Mouse (Mus musculus) ZHBTc4 (cell line): ENCODE data around the gene Rftn1.
A peak's percentile ranks its signal among the peaks of the same experiment; 100 is the strongest.

Experiments used
- DNase-seq: peaks from one replicate; pipeline ENCODE4 v3.0.0-alpha.2; 2011; ENCODE audit warnings: low read depth, low spot score

Rftn1 gene

GRCm38 (mm10) chr17:50094077-50094476 is 96.4 kb downstream of the Rftn1 start:
- no peak for DNase-seq

- DNase-seq = no peak
These were observed 97.1 kb downstream of the Rftn1 start for GRCm38 (mm10) chr17:50093356-50093755.

GRCm38 (mm10) chr17:50092848-50093247 is 97.6 kb downstream of the Rftn1 start:
- no peak for DNase-seq

GRCm38 (mm10) chr17:50091829-50092228 is 98.6 kb downstream of the Rftn1 start:
- DNase-seq = no peak

GRCm38 (mm10) chr17:50089725-50090124 is 100.7 kb downstream of the Rftn1 start:
- no peak for DNase-seq

- DNase-seq = no peak
These were observed 102.4 kb downstream of the Rftn1 start for GRCm38 (mm10) chr17:50088054-50088453.

GRCm38 (mm10) chr17:50086887-50087286 is 103.6 kb downstream of the Rftn1 start:
- peak; percentile 45 for DNase-seq

GRCm38 (mm10) chr17:50084721-50085120 is 105.8 kb downstream of the Rftn1 start:
- no peak for DNase-seq

- DNase-seq = no peak
These were observed 106.5 kb downstream of the Rftn1 start for GRCm38 (mm10) chr17:50083937-50084336.

- DNase-seq = peak; percentile 28
These were observed 107.5 kb downstream of the Rftn1 start for GRCm38 (mm10) chr17:50082947-50083346.

GRCm38 (mm10) chr17:50081647-50082046 is 108.8 kb downstream of the Rftn1 start:
- no peak for DNase-seq

GRCm38 (mm10) chr17:50080991-50081390 is 109.5 kb downstream of the Rftn1 start:
- DNase-seq = no peak

- DNase-seq = no peak
These were observed 111.7 kb downstream of the Rftn1 start for GRCm38 (mm10) chr17:50078749-50079148.

GRCm38 (mm10) chr17:50072982-50073965 is 117.2 kb downstream of the Rftn1 start:
- DNase-seq = no peak

- no peak for DNase-seq
These were observed 118.9 kb downstream of the Rftn1 start for GRCm38 (mm10) chr17:50071602-50071988.

GRCm38 (mm10) chr17:50070822-50071601 is 119.5 kb downstream of the Rftn1 start:
- DNase-seq = no peak

GRCm38 (mm10) chr17:50069897-50070636 is 120.4 kb downstream of the Rftn1 start:
- peak; percentile 23 for DNase-seq

- no peak for DNase-seq
These were observed 121.3 kb downstream of the Rftn1 start for GRCm38 (mm10) chr17:50069205-50069604.

GRCm38 (mm10) chr17:50068681-50069138 is 121.8 kb downstream of the Rftn1 start:
- no peak for DNase-seq

- DNase-seq = peak; percentile 64
These were observed 122.4 kb downstream of the Rftn1 start for GRCm38 (mm10) chr17:50067774-50068680.
